Mouse (Mus musculus) macrophage (primary cell): Measurements from ENCODE around the gene Stoml1. TPM values are rescaled to one million over a fixed set of nuclear protein-coding genes. Genes with fewer than 3 reads are reported as not detected.

Experiments used
- H3K27ac ChIP-seq: fragments of 350-480 bp; formaldehyde crosslinking; 2 replicates; pipeline ENCODE4 v1.9.0; 2021
- H3K36me3 ChIP-seq: fragments of 350-480 bp; formaldehyde crosslinking; 2 replicates; pipeline ENCODE4 v1.9.0; 2021; ENCODE audit errors: inconsistent target
- H3K4me3 ChIP-seq: fragments of 350-480 bp; formaldehyde crosslinking; 2 replicates; pipeline ENCODE4 v1.9.0; 2021; ENCODE audit errors: inconsistent target
- H3K79me2 ChIP-seq: fragments of 350-480 bp; formaldehyde crosslinking; 2 replicates; pipeline ENCODE4 v1.9.0; 2021; ENCODE audit errors: inconsistent target
- WGBS: methylation state at CpG from one replicate; pipeline ENCODE4 v1.1.7; 2026; ENCODE audit warnings: inconsistent platforms; ENCODE audit not compliant: missing documents; 5-methylcytosine and 5-hydroxymethylcytosine counted together
- polyA plus RNA-seq: library from polyadenylated mRNA; stranded (reverse); fragments of 250-400 nt; gene quantifications from 3 replicates; pipeline ENCODE4 v1.2.4, GENCODE M21; 2018; ENCODE audit warnings: inconsistent platforms

Stoml1 gene
- polyA plus RNA-seq, 1 experiment from 2014 or later: 18.3 TPM

DNA sequence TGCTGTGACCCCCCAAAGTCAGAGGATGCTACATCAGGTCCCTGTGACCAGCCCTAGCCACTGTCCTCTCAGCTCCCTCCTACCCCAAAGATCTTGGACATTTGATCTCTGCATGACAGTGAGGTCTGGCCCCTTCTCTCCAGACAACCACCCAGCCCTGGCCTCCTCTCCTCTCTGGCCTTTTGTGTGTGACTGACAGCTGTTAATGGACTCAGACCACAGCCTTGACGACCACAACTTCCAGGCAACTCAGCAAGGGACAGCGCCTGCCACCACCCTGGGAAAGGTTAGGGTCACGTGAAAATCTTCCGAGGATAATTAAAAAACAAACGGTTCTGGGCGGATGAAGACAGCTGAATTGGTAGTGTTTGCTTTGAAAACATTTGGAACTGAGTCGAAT is 41.6 kb downstream of the Stoml1 start:
- 87% methylated on average over 7 of the region's 7 CpGs for WGBS
- H3K79me2 ChIP-seq: no peaks in the 10 kb centered on the region
- no peaks in the 10 kb centered on the region for H3K36me3 ChIP-seq
- H3K4me3 ChIP-seq: no peak overlapping the region
- no peak overlapping the region for H3K27ac ChIP-seq

DNA sequence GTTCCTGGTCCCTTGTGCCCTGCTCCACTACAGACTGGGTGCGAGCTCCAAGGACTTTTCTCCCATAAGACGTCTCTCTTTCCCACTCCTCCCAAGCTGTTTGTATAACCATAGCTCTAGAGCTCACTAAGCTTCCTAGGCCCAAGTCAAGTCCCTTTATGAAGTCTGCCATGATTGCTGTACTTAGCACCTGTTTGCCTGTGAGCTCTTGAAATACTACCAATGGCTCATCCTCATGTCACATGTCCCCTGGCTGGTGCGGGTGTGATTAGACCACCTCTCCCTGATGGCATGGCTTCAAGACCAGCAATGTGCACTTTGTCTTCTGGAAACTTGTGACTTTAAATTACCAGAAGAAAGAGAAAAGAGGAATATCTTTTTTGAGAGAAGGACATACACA is 42.4 kb downstream of the Stoml1 start:
- Histone ChIP-seq H3K79me2 (no peaks in the 10 kb centered on the region), H3K4me3 (no peak overlapping the region), H3K27ac (no peak overlapping the region), H3K36me3 (no peaks in the 10 kb centered on the region)
- WGBS: 97% methylated on average over 3 of the region's 3 CpGs

DNA sequence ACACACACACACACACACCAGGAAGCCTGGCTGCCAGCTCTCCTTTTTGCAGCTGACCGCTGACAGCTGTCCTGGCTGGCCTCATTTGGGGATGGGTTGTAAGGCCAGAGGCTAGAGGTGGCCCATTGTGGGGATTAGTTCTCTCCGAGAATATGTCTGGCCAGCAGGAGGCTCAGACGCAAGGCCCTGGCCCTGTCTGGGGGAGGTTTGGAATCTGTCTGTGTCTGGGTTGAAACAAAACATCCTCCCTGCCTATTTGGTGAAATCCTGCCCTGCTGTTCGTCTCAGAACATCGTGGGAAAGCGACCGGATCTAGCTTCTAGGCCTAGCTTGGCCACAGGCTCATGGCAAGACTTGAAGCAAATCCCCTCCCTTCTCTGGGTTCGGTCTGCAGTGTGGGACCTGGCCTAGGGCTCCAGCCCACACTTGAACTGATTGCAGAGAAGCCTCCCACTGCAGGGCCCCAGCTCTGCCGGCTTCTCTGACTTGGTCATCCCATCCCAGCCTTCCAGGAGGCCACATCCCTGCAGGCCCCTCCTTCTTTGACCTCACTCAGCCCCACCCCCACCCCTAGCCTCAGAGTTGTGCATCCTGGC is 42.9 kb downstream of the Stoml1 start:
- Histone ChIP-seq H3K4me3 (no peak overlapping the region), H3K27ac (no peak overlapping the region), H3K79me2 (no peaks in the 10 kb centered on the region), H3K36me3 (no peaks in the 10 kb centered on the region)
- WGBS: 78% methylated on average over 9 of the region's 9 CpGs

DNA sequence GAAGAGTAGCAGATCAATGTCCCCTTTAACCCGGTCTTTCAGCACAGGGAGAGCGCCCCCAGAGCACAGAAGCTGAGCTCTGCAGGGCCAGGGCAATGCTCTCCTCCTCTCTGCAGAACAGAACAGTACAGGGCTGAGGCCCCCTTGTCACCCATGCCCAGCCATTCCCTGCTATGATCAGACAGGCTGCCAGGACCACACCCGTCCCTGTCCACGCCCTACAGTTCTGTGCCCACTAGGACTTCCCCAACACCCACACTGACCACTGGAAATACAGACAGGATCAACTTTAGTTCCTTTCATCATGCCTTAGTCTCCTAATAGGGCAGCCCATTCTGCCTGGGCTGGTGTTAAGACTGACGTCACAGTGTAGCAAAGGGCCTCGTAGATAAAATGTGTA is 44.1 kb downstream of the Stoml1 start:
- no peak overlapping the region for H3K4me3 ChIP-seq
- no peaks in the 10 kb centered on the region for H3K36me3 ChIP-seq
- H3K27ac ChIP-seq: no peak overlapping the region
- H3K79me2 ChIP-seq: no peaks in the 10 kb centered on the region
- 91% methylated on average over 6 of the region's 6 CpGs for WGBS

DNA sequence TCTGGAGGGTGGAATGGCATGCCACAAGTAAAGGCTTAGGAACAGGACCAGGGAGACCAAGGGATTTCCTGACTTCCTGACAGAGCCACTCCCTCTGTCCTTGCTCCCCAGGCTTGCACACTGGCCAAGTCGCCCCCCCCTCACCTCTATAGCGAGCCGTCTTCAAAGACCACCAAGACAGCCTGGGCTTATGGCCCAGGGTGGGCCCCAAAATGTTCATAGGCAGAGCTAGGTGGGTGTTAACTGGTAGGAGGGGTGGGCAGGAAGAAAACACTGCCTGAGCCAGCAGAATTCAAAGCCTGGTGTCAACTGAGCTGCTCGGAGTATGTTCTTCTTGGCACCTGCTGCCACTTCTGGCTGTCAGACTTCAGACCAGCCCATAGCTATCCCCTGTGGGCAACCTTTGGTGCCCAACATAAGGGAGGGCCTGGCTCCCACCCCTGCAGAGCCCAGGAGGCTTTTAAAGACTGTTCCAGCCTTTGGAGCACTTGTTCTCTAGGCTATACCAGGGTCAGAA is 45.1 kb downstream of the Stoml1 start:
- Histone ChIP-seq H3K4me3 (no peak overlapping the region), H3K36me3 (no peaks in the 10 kb centered on the region), H3K27ac (no peak overlapping the region), H3K79me2 (no peaks in the 10 kb centered on the region)
- 74% methylated on average over 4 of the region's 4 CpGs for WGBS

DNA sequence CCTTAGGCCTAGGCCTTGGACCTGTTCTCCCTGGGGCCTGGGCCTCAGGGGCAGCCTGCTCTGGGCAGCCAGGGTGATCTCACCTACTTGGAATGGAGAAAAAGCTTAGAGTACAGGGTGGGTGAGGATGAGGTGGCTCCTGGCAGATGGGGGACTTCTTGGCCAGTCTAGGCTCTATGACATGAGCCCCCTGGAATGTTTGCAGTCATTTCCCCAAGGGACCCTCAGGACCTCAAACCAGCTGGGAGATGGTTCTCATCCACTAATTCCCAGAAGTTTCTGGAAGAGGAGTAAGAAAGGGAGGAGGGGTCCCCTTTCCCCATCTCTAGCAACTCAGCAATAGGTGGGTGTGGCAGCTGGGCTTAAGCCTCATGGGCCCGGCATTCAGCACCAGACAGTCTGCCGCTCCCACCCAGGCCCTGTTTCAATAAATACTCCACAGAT is 46.4 kb downstream of the Stoml1 start:
- whole genome bisulfite sequencing: 100% methylated on average over 2 of the region's 2 CpGs
- H3K36me3 ChIP-seq: no peaks in the 10 kb centered on the region
- no peak overlapping the region for H3K4me3 ChIP-seq
- H3K79me2 ChIP-seq: no peaks in the 10 kb centered on the region
- no peak overlapping the region for H3K27ac ChIP-seq

DNA sequence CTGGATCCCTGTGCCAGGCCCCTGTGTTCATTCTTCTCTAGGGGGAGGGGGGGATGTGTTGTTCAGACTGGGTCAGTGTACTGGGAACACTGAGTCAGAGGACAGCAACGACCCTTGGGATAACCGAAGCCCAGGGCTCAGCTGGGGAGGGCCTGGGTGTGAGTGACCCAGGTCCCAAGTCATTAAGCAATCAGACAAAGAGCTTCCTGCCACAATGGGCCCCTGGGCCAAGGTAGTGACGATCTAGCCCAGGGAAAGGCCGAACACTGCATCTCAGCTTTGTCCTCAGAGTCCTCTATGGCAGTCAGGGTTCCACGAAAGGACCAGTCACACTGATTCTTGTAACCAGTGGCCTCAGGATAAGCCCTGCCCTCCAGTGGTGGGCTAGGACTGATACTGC is 50.2 kb downstream of the Stoml1 start:
- H3K27ac ChIP-seq: no peak overlapping the region
- WGBS: 69% methylated on average over 5 of the region's 5 CpGs
- no peak overlapping the region for H3K4me3 ChIP-seq
- H3K36me3 ChIP-seq: no peaks in the 10 kb centered on the region
- H3K79me2 ChIP-seq: no peaks in the 10 kb centered on the region

DNA sequence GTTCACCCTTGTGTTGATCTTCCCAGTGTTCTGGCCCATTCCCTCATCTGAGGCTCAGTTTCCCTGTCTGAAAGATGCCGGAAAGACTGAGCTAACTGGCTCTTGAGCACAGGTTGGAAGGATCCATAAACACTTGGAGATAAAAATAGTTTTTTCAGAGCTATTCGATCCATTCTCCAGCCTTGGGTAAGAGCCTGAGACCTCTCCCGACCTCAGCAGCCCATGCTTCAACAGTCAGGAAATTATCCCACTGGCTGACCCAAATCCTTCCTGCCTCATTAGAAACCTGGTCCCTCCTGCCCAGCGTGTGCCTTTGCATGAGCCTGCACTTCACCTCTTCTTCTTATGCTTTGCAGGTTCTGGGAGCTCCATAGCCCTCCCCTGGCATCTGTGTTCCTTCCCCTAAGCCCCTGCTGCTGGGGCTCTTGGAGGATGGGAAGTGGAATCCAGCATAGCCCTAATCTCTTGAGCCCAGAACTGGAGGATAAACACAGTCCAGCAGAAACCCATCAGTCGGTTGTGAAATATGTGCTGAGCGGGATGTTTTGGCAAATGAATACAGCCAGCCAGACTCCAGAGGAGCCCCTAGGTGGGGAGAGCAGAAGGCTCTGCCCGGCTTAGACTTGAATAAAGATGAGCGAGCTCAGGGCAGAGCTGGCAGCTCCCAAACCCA is 50.8 kb downstream of the Stoml1 start:
- 84% methylated on average over 8 of the region's 8 CpGs for WGBS
- H3K4me3 ChIP-seq: no peak overlapping the region
- H3K36me3 ChIP-seq: no peaks in the 10 kb centered on the region
- H3K27ac ChIP-seq: no peak overlapping the region
- H3K79me2 ChIP-seq: no peaks in the 10 kb centered on the region

DNA sequence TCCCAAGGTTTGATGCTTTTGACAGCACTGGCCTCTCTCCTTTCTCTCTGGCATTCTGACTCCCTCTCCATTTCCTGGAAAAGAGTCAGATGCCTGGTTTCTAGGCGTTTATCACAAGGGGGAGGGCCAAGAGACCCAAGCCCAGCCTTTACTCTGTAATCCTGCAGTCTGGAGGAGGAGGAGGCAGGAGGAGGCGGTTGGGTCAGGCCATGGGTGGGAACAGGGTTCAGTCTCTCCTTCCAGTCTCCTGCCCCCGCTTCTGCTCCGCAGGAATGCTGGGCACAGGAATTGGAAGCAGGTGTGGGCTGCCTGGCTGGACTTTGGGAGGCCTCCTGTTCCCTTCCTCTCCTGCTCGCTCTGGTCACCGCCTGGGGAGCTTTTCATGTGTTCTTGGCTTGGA is 52.7 kb downstream of the Stoml1 start:
- Histone ChIP-seq H3K36me3 (no peaks in the 10 kb centered on the region), H3K79me2 (no peaks in the 10 kb centered on the region), H3K4me3 (no peak overlapping the region), H3K27ac (no peak overlapping the region)
- WGBS: 77% methylated on average over 6 of the region's 6 CpGs

DNA sequence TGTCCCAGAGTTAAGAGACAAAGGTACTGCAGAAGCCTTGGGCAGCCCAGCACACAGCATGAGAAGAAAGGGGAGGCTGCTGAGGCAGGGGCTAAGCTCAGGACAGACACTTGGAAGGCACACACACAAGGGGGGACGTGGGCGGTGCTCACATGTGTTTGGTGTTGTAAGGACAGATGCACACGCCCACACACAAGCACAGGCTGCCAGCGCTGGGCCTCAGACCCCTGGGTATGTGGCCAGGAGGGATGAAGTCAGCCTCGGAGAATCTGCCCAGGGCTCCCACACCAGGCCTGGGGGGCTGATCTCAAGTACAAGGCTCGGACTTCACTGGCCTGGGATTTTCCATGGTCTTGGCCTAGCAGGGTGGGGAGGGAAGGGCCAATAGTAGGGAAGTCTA is 55.4 kb downstream of the Stoml1 start:
- no peak overlapping the region for H3K4me3 ChIP-seq
- H3K27ac ChIP-seq: no peak overlapping the region
- H3K36me3 ChIP-seq: no peaks in the 10 kb centered on the region
- H3K79me2 ChIP-seq: no peaks in the 10 kb centered on the region
- WGBS: 86% methylated on average over 6 of the region's 6 CpGs

DNA sequence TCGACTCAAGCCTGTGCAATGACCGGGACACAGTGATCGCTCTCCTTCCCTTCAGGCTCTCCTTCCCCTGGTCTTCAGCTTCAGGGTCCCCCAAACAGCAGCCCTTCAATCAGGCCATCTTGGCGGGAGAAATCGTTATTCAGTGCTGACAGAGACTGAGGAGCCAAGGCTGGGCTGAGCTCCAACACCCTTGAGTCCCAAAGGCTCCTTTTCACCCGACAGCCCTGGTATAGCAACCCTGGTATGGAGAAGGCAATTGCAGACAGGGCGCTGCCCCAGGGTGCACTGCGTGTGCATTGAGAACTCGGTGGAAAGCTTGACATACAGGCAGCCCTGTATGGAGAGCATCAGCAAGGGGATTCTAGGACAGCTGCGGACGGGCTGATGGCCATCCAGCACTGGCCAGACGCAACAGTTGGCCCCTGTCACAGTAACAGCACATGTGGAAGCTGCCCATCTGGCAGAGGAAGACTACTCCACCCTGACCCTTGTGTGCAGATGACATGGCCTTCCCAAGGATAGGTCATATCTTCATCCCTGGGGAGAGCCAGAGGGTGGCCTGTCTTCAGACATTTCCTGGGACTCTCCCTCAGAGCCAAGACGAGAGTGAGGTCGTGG is 57.2 kb downstream of the Stoml1 start:
- WGBS: 94% methylated on average over 14 of the region's 14 CpGs
- H3K79me2 ChIP-seq: no peaks in the 10 kb centered on the region
- no peak overlapping the region for H3K27ac ChIP-seq
- H3K4me3 ChIP-seq: no peak overlapping the region
- H3K36me3 ChIP-seq: no peaks in the 10 kb centered on the region

DNA sequence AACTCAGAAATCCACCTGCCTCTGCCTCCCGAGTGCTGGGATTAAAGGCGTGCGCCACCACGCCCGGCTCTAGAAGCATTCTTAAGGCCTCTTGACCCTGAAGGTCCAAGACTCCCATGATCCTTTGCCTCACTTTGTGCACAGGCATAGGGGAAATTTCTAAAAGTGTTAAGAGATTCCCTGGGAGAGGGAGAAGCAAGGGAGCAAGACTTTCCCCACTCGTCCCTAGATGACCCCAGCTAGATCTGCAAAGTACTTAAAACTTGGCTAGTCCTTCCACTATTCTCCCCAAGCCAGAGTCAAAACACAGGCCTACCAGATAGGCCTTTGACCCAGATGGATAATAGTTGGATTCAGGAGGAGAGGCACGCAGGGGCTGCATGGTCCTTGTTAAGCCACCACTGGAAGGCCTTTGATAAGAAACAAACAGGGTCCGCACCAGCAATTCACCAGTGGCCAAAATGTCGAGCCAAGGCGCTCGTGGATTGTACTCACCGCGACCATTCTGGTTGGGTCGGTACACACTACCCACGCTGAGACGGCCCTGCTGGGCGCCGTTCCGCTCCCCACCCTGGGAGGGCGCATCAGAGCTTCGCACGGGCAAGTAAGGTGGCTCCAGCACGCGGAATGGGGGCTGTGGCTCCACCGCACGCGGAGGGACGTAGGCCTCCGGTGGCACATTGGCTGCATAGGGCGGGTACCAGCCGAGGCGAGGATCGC is 58.4 kb downstream of the Stoml1 start:
- 91% methylated on average over 25 of the region's 33 CpGs for WGBS
- no peak overlapping the region for H3K27ac ChIP-seq
- H3K36me3 ChIP-seq: no peaks in the 10 kb centered on the region
- H3K79me2 ChIP-seq: no peaks in the 10 kb centered on the region
- H3K4me3 ChIP-seq: no peak overlapping the region
